Mouse (Mus musculus): Measurements from ENCODE around the gene Chchd10.

DNA sequence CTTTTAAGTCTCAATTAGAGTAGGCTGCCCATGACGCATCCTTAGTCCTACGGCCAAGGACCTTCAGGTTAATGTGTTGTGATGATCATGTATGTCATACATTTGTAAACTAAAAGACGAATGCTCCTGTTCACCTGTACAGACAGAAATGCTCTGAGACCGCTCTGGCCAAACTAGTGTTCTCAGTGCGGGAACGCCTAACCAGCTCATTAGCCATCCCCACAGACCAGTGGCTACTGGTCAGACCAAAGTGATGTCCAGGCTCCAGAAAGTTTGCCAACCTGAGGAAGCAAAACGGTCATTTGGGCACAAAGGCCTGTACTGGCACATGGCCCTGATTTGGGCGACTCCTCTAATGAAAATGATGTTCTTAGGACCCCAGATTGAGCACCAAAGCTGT, 48.2 kb upstream of the Chchd10 start:
- TF ChIP-seq CTCF (IDR thresholded peaks at IDR 0.05; ENCODE audit: low read depth) (no peak), EP300 (IDR thresholded peaks at IDR 0.05; ENCODE audit: low read depth) (no peak)
